Mouse (Mus musculus) hindbrain, embryonic 16.5 days (tissue): ENCODE results near the gene Zyg11a. TPM values are rescaled to one million over a fixed set of nuclear protein-coding genes. Genes with fewer than 3 reads are reported as not detected.

Source experiments
- ATAC-seq: fragments of 200-750 bp; cut with Nextera tagmentation; 2 replicates; pipeline ENCODE4 v1.8.0; 2017; ENCODE audit warnings: moderate TSS enrichment, moderate library complexity
- H3K27ac ChIP-seq: fragments of 300-500 bp; sonication (generic); 2 replicates; pipeline ENCODE4 v1.5.1; 2014; ENCODE audit warnings: low read depth, mild to moderate bottlenecking, control low read depth, low read length, moderate library complexity
- H3K27me3 ChIP-seq: fragments of 300-500 bp; sonication (generic); replicated peaks from 2 replicates; pipeline ENCODE4 v1.6.1; 2014; ENCODE audit warnings: low read length; ENCODE audit not compliant: control insufficient read depth, insufficient read depth
- H3K36me3 ChIP-seq: fragments of 300-500 bp; sonication (generic); 2 replicates; pipeline ENCODE4 v1.6.1; 2014; ENCODE audit warnings: mild to moderate bottlenecking, low read length, moderate library complexity, mixed read lengths; ENCODE audit not compliant: control insufficient read depth, insufficient read depth
- H3K4me1 ChIP-seq: fragments of 300-500 bp; sonication (generic); 2 replicates; pipeline ENCODE4 v1.6.1; 2014; ENCODE audit warnings: low read depth, low read length; ENCODE audit not compliant: control insufficient read depth, insufficient read depth
- H3K4me2 ChIP-seq: fragments of 300-500 bp; sonication (generic); 2 replicates; pipeline ENCODE4 v1.6.1; 2014; ENCODE audit warnings: mild to moderate bottlenecking, low read length, control low read depth, moderate library complexity
- H3K4me3 ChIP-seq: fragments of 300-500 bp; sonication (generic); 2 replicates; pipeline ENCODE4 v1.5.1; 2014; ENCODE audit warnings: mild to moderate bottlenecking, low read length, control low read depth, moderate library complexity
- H3K9ac ChIP-seq: fragments of 300-500 bp; sonication (generic); 2 replicates; pipeline ENCODE4 v1.6.1; 2014; ENCODE audit warnings: low read depth, mild to moderate bottlenecking, control low read depth, low read length, moderate library complexity
- H3K9me3 ChIP-seq: fragments of 300-500 bp; sonication (generic); 2 replicates; pipeline ENCODE4 v1.6.1; 2014; ENCODE audit warnings: mild to moderate bottlenecking, low read length, moderate library complexity; ENCODE audit not compliant: control insufficient read depth
- WGBS: fragments of 180-500 bp; shearing (Covaris S2); extraction: QIAGEN DNeasy Blood & Tissue Kit; methylation state at CpG from one replicate; pipeline ENCODE4 v1.1.7; 2014; 5-methylcytosine and 5-hydroxymethylcytosine counted together
- polyA plus RNA-seq: library from polyadenylated mRNA; unstranded; fragments of >200 nt; fragmentation: Nextera tagmentation; extraction: Ambion mirVana; gene quantifications from 2 replicates; pipeline ENCODE4 v1.2.1, GENCODE M21; 2015

Zyg11a gene
- 0.15 TPM in 1 of 2 replicates, not detected in the other for polyA plus RNA-seq

DNA sequence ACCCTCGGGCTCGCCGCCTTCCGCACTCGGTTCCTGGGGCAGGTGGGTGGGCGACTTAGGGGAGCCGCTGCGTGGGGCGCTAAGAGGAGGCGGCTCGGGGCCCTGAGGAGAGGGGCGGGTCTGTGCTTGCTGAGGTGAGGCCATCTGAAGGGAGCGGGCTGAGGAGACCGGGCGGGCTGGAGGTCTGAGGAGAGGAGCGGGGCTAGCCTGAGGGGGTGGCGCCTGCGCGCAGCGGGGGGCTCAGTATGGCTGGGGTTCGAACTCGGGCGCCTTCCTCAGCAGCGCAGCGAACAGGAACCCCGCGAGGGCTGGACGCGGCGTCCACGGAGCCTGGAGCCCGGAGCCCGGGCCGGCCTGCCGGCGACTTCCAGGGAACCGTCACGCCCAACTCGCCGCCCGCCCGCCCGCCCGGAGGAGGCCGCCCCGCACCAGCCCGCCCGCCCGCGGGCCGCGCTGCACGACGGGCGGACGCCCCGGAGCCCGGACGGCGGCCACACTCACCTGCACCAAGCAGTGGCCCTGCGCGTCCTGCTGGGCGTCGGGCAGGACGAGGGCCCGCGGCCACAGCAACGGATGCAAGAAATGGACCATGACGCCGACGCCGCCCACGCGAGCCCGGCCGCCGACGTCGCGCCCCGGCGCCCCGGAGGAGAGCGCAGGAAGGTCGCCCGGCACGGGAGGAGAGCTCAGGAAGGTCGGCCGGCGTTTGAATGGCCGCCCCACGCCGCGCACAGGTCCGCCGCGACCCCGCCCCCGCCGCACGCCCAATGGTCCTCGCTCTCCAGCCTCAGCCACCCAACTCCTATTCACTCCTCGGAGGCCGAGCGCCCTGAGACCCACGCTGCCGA, at the start of gene Zyg11a:
TSS of gene Zyg11a (minus strand) at position 717 of the 848 bp plus-strand sequence.
- peak; percentile 37; the same call in 1 of the 2 replicates for ATAC-seq
- H3K9me3 ChIP-seq = no peaks in the 10 kb centered on the region
- peak within 1 kb of the TSS; percentile 23 for H3K9ac ChIP-seq
- H3K36me3 ChIP-seq = no peaks in the 10 kb centered on the region
- H3K4me3 ChIP-seq = peak within 1 kb of the TSS; percentile 39
- under 1% methylated on average over 95 of the region's 107 CpGs for WGBS
- H3K4me2 ChIP-seq = peak within 1 kb of the TSS; percentile 62
- peaks cover 3% of the 10 kb centered on the region; the same call in 1 of the 2 replicates for H3K4me1 ChIP-seq
- H3K27me3 ChIP-seq = peaks cover 23% of the 10 kb centered on the region
- H3K27ac ChIP-seq = no peak within 1 kb of the TSS

GRCm38 (mm10) chr4:108265774-108266173, 47.9 kb upstream of the Zyg11a start:
- no peak for ATAC-seq
- WGBS = 97% methylated on average over 7 of the region's 7 CpGs

GRCm38 (mm10) chr4:108253317-108253716, 35.5 kb upstream of the Zyg11a start:
- Histone ChIP-seq H3K9me3 (no peaks in the 10 kb centered on the region; the same call in 1 of the 2 replicates), H3K4me3 (no peak overlapping the region), H3K36me3 (peaks cover 51% of the 10 kb centered on the region), H3K27ac (no peak overlapping the region), H3K4me2 (no peak overlapping the region), H3K4me1 (no peaks in the 10 kb centered on the region), H3K27me3 (no peaks in the 10 kb centered on the region), H3K9ac (no peak overlapping the region)
- WGBS = 93% methylated on average over 6 of the region's 6 CpGs
- ATAC-seq = no peak

More at GRCm38 (mm10) chr4:108265774-108266173, 47.9 kb upstream of the Zyg11a start:
- H3K4me3 ChIP-seq = no peak overlapping the region
- H3K4me2 ChIP-seq = no peak overlapping the region
- no peak overlapping the region for H3K27ac ChIP-seq
- no peaks in the 10 kb centered on the region for H3K4me1 ChIP-seq
- no peaks in the 10 kb centered on the region for H3K9me3 ChIP-seq
- H3K27me3 ChIP-seq = no peaks in the 10 kb centered on the region
- no peak overlapping the region for H3K9ac ChIP-seq
- peaks cover 24% of the 10 kb centered on the region for H3K36me3 ChIP-seq

DNA sequence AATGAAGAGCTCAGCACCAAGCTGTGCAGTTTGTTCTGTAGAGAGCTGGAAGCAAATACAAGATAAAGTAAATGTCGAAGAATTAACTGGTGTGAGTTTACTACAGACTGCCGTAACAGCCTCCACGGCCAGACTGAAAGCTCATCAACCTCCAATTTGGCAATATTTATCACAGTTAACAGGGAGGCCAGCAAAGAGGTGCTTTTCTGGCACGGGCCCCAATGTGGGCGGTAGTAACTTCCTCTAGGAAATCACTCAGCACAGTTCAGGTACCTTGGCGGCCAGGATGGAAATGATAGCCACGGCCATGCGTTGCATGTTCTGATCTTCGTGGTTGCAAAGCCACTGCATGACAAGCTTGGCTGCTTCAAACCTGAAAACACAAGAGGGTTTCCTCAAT, 32.7 kb upstream of the Zyg11a start:
- no peaks in the 10 kb centered on the region for H3K4me1 ChIP-seq
- no peak for ATAC-seq
- no peak overlapping the region for H3K9ac ChIP-seq
- H3K27me3 ChIP-seq = no peaks in the 10 kb centered on the region
- 97% methylated on average over 9 of the region's 9 CpGs for WGBS
- H3K4me2 ChIP-seq = no peak overlapping the region
- no peak overlapping the region for H3K27ac ChIP-seq
- peaks cover 46% of the 10 kb centered on the region for H3K36me3 ChIP-seq
- H3K4me3 ChIP-seq = no peak overlapping the region
- H3K9me3 ChIP-seq = no peaks in the 10 kb centered on the region; the same call in 1 of the 2 replicates

DNA sequence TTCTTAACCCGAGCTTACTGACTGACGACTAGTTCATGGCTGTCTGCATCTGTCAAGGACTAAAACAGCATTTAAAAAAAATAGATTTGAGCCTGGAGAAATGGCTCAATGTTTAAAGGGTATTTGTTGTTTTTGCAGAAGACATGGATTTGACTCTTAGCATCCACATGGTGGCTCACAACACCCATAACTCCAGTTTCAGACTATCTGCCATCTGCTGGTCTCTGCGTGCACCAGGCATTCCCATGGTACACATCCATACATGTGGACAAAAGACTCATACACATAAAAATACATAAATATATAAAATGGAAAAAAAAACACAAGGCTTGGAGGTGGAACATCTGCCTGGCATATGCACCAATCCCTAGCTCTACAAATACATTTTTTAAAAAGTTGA, 31.5 kb upstream of the Zyg11a start:
- Histone ChIP-seq H3K27me3 (no peaks in the 10 kb centered on the region), H3K9me3 (no peaks in the 10 kb centered on the region; the same call in 1 of the 2 replicates), H3K4me3 (no peak overlapping the region), H3K4me1 (no peaks in the 10 kb centered on the region), H3K4me2 (no peak overlapping the region), H3K9ac (no peak overlapping the region), H3K27ac (no peak overlapping the region), H3K36me3 (peaks cover 45% of the 10 kb centered on the region)
- ATAC-seq = no peak
- WGBS = 97% methylated on average over 3 of the region's 3 CpGs

GRCm38 (mm10) chr4:108233654-108234053, 15.8 kb upstream of the Zyg11a start:
- no peaks in the 10 kb centered on the region for H3K9me3 ChIP-seq
- no peak overlapping the region for H3K4me2 ChIP-seq
- H3K4me3 ChIP-seq = no peak overlapping the region
- peaks cover 19% of the 10 kb centered on the region for H3K36me3 ChIP-seq
- WGBS = 99% methylated on average over 3 of the region's 3 CpGs
- H3K27me3 ChIP-seq = no peaks in the 10 kb centered on the region
- no peak for ATAC-seq
- H3K27ac ChIP-seq = no peak overlapping the region
- H3K9ac ChIP-seq = no peak overlapping the region
- H3K4me1 ChIP-seq = no peaks in the 10 kb centered on the region

- H3K9me3 ChIP-seq = no peaks in the 10 kb centered on the region
- H3K9ac ChIP-seq = no peak overlapping the region
- no peaks in the 10 kb centered on the region for H3K36me3 ChIP-seq
- no peaks in the 10 kb centered on the region for H3K4me1 ChIP-seq
- H3K4me2 ChIP-seq = no peak overlapping the region
- no peak overlapping the region for H3K4me3 ChIP-seq
- H3K27ac ChIP-seq = no peak overlapping the region
- ATAC-seq = no peak
- WGBS = 51% methylated on average over 3 of the region's 3 CpGs
- H3K27me3 ChIP-seq = no peaks in the 10 kb centered on the region
Measured at GRCm38 (mm10) chr4:108225341-108225872, 7.6 kb upstream of the Zyg11a start.

GRCm38 (mm10) chr4:108222507-108222906, 4.7 kb upstream of the Zyg11a start:
- no peak overlapping the region for H3K27ac ChIP-seq
- no peak overlapping the region for H3K9ac ChIP-seq
- 79% methylated on average over 5 of the region's 5 CpGs for whole genome bisulfite sequencing
- no peak for ATAC-seq
- H3K4me1 ChIP-seq = peaks cover 2% of the 10 kb centered on the region; the same call in 1 of the 2 replicates
- H3K36me3 ChIP-seq = no peaks in the 10 kb centered on the region
- no peak overlapping the region for H3K4me2 ChIP-seq
- peaks cover 10% of the 10 kb centered on the region for H3K27me3 ChIP-seq
- no peaks in the 10 kb centered on the region for H3K9me3 ChIP-seq
- H3K4me3 ChIP-seq = no peak overlapping the region

GRCm38 (mm10) chr4:108219019-108219418, 1.2 kb upstream of the Zyg11a start:
- Histone ChIP-seq H3K27me3 (peaks cover 23% of the 10 kb centered on the region), H3K36me3 (no peaks in the 10 kb centered on the region), H3K27ac (no peak overlapping the region), H3K4me2 (no peak overlapping the region), H3K4me3 (no peak overlapping the region), H3K9ac (no peak overlapping the region), H3K9me3 (no peaks in the 10 kb centered on the region), H3K4me1 (peaks cover 3% of the 10 kb centered on the region; the same call in 1 of the 2 replicates)
- ATAC-seq = no peak
- WGBS = 11% methylated on average over 9 of the region's 9 CpGs
